Mouse (Mus musculus): ENCODE results near the gene Gm20696.

DNA sequence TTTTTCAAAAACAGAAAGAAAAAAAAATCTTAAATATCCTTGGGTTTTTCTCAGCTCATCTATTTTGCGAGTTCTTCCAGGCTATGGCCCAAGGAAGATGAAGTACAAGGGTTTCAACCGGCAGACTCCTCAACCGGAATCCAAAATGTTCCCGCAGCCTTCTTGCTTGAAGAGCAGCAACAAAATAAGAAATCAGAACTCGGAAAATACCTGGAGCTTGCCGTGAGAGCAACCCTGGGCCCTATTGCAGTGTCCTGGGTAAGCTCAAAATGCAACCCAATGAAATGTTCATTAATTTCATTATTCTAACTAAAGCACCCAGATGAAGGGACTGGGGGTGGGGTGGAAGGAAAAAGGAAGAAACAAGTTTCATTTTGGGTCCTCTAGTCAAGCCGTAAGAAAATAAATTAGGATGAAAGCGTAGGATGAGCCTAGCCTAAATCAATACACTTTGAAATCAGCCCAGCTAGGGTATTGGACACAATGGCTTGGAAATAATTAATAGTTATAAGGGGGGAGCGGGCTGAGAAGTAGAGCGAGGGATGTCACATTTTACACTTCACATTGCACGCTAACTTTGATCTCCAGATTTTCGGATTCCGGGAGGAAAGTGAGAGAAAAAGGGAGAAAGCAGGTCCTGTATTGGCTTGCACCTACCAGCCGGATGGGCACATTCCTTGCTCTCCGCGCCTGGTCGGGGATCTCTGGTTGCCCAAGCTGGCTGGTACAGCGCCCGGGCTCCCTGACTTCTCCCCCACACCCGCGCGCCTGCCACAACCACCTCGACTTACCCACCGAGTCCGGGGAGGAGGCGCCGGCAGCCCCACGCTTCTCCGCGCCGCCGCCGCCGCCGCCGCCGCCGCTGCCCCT lies 146.6 kb downstream of the Gm20696 start:
- TF ChIP-seq POLR2A (IDR thresholded peaks at IDR 0.05; ENCODE audit: borderline replicate concordance, extremely low read depth, insufficient read depth, insufficient read length, poor library complexity, severe bottlenecking) (no peak), CTCF (IDR thresholded peaks at IDR 0.05; ENCODE audit: borderline replicate concordance, extremely low read depth, insufficient read depth, insufficient read length) (no peak)

All from brain, embryonic 14.5 days (tissue).